ENCODE assay signal across 18 mouse cellular contexts in genomic region chr9:15619020-15619590, GRCm38 (mm10). TPM values are rescaled to one million over a fixed set of nuclear protein-coding genes. Genes with fewer than 3 reads are reported as not detected.
DNase-seq lines count a peak whose midpoint lies in the region; ATAC-seq and TF ChIP-seq lines count a peak whose summit lies in the region.
"Had no signal": no experiment of that assay in that cellular context is flagged by ENCODE, and none has a peak within 500 bp of the region (broad histone marks: within the 10 kb centered on the region; RNA-seq: fewer than 3 reads in every experiment).

No protein-coding gene starts in this region.

- no peak for TF ChIP-seq EP300 in MEL (IDR thresholded peaks at IDR 0.05; ENCODE audit: low read depth in 1 of 2, low read length in 2 of 2)

- H3K36me3 ChIP-seq in kidney, embryonic 15.5 days = no peaks in the 10 kb centered on the region
- H3K36me3 ChIP-seq in MEL (ENCODE audit: control insufficient read depth in 1 of 2, insufficient read depth in 2 of 2, low read length in 2 of 2) = no peaks in the 10 kb centered on the region
- no peaks in the 10 kb centered on the region for H3K36me3 ChIP-seq in embryonic facial prominence, embryonic 12.5 days
- H3K36me3 ChIP-seq in midbrain, embryonic 14.5 days (ENCODE audit: control insufficient read depth, insufficient read depth, low read length) = no peaks in the 10 kb centered on the region
- H3K36me3 ChIP-seq: limb, embryonic 12.5 days; liver, embryonic 15.5 days had no signal

- no peak overlapping the region for H3K27ac ChIP-seq in kidney, embryonic 15.5 days
- H3K27ac ChIP-seq in MEL (ENCODE audit: control insufficient read depth, low read depth, low read length) = no peak overlapping the region
- no peak overlapping the region for H3K27ac ChIP-seq in embryonic facial prominence, embryonic 12.5 days
- H3K27ac ChIP-seq in midbrain, embryonic 14.5 days (replicated peaks; ENCODE audit: low read depth, low read length) = no peak overlapping the region
- H3K27ac ChIP-seq: limb, embryonic 12.5 days; liver, embryonic 15.5 days had no signal

- H3K4me3 ChIP-seq in kidney, embryonic 15.5 days (replicated peaks) = no peak overlapping the region
- no peak overlapping the region for H3K4me3 ChIP-seq in MEL (ENCODE audit: control insufficient read depth in 1 of 2, insufficient read depth in 1 of 2, low read depth in 2 of 2, low read length in 2 of 2)
- no peak overlapping the region for H3K4me3 ChIP-seq in embryonic facial prominence, embryonic 12.5 days
- no peak overlapping the region for H3K4me3 ChIP-seq in midbrain, embryonic 14.5 days (replicated peaks; ENCODE audit: low read depth, low read length)
- H3K4me3 ChIP-seq: limb, embryonic 12.5 days; liver, embryonic 15.5 days; megakaryocyte, embryonic 14.5 days had no signal

- no peak for TF ChIP-seq CTCF in MEL (IDR thresholded peaks at IDR 0.05 in 2 of 3, conservative IDR thresholded peaks at IDR 0.05 in 1 of 3; ENCODE audit: control insufficient read depth in 1 of 3, insufficient read depth in 1 of 3, low read depth in 2 of 3, low read length in 3 of 3, poor library complexity in 1 of 3, severe bottlenecking in 1 of 3)

- peaks cover 19% of the 10 kb centered on the region for H3K4me1 ChIP-seq in kidney, embryonic 15.5 days
- no peaks in the 10 kb centered on the region for H3K4me1 ChIP-seq in MEL (ENCODE audit: control insufficient read depth in 1 of 2, insufficient read depth in 2 of 2, low read length in 2 of 2)
- peaks cover 6% of the 10 kb centered on the region; the same call in 1 of the 2 replicates for H3K4me1 ChIP-seq in embryonic facial prominence, embryonic 12.5 days
- H3K4me1 ChIP-seq in midbrain, embryonic 14.5 days (ENCODE audit: control insufficient read depth, insufficient read depth, low read length) = no peaks in the 10 kb centered on the region
- H3K4me1 ChIP-seq: liver, embryonic 15.5 days; megakaryocyte, embryonic 14.5 days had no signal

- no peaks in the 10 kb centered on the region for H3K27me3 ChIP-seq in kidney, embryonic 15.5 days
- no peaks in the 10 kb centered on the region for H3K27me3 ChIP-seq in MEL (ENCODE audit: control insufficient read depth in 1 of 2, insufficient read depth in 2 of 2, low read length in 2 of 2)
- H3K27me3 ChIP-seq in embryonic facial prominence, embryonic 12.5 days = no peaks in the 10 kb centered on the region
- H3K27me3 ChIP-seq in midbrain, embryonic 14.5 days (ENCODE audit: control insufficient read depth, insufficient read depth, low read length) = no peaks in the 10 kb centered on the region
- H3K27me3 ChIP-seq: liver, embryonic 15.5 days; megakaryocyte, embryonic 14.5 days had no signal

- no peaks in the 10 kb centered on the region for H3K79me2 ChIP-seq in MEL (ENCODE audit: control insufficient read depth, insufficient read depth, low read length, poor library complexity)

- H3K4me2 ChIP-seq in kidney, embryonic 15.5 days = no peak overlapping the region
- no peak overlapping the region for H3K4me2 ChIP-seq in embryonic facial prominence, embryonic 12.5 days (replicated peaks)
- H3K4me2 ChIP-seq in midbrain, embryonic 14.5 days (ENCODE audit: low read length) = no peak overlapping the region
- H3K4me2 ChIP-seq: limb, embryonic 12.5 days; liver, embryonic 15.5 days had no signal

- ATAC-seq in kidney, embryonic 15.5 days (replicated peaks; ENCODE audit: low FRiP score) = peak; percentile 41; the same call in 1 of the 2 replicates
- ATAC-seq in embryonic facial prominence, embryonic 12.5 days (ENCODE audit: insufficient number of reproducible peaks, insufficient read depth, low FRiP score, low TSS enrichment) = 0 out of 2 replicates have a peak, but pooled peaks have one; percentile 32
- no peak for ATAC-seq in midbrain, embryonic 14.5 days (ENCODE audit: low FRiP score, low TSS enrichment)

- no peaks in the 10 kb centered on the region for H3K9me3 ChIP-seq in kidney, embryonic 15.5 days (replicated peaks)
- no peaks in the 10 kb centered on the region; the same call in 1 of the 2 replicates for H3K9me3 ChIP-seq in MEL (replicated peaks; ENCODE audit: insufficient read depth, low read length)
- no peaks in the 10 kb centered on the region for H3K9me3 ChIP-seq in embryonic facial prominence, embryonic 12.5 days
- H3K9me3 ChIP-seq in midbrain, embryonic 14.5 days (ENCODE audit: control insufficient read depth, low read length) = no peaks in the 10 kb centered on the region
- H3K9me3 ChIP-seq: limb, embryonic 12.5 days; liver, embryonic 15.5 days; megakaryocyte, embryonic 14.5 days had no signal

- TF ChIP-seq POLR2A in MEL (IDR thresholded peaks at IDR 0.05; ENCODE audit: control insufficient read depth in 1 of 2, insufficient read depth in 1 of 2, low read depth in 1 of 2, low read length in 2 of 2, poor library complexity in 1 of 2) = no peak

- H3K9ac ChIP-seq in kidney, embryonic 15.5 days = no peak overlapping the region
- H3K9ac ChIP-seq in MEL (ENCODE audit: control insufficient read depth, low read depth, low read length, poor library complexity, severe bottlenecking) = no peak overlapping the region
- H3K9ac ChIP-seq in embryonic facial prominence, embryonic 12.5 days = no peak overlapping the region
- no peak overlapping the region for H3K9ac ChIP-seq in midbrain, embryonic 14.5 days (replicated peaks; ENCODE audit: low read length)
- H3K9ac ChIP-seq: limb, embryonic 12.5 days; liver, embryonic 15.5 days had no signal

- WGBS in kidney, embryonic 15.5 days = 22% methylated on average over 10 of the region's 10 CpGs
- 40% methylated on average over 10 of the region's 10 CpGs for WGBS in embryonic facial prominence, embryonic 12.5 days
- WGBS in midbrain, embryonic 14.5 days = 65% methylated on average over 10 of the region's 10 CpGs

- TF ChIP-seq RAD21 in MEL (IDR thresholded peaks at IDR 0.05; ENCODE audit: low read depth, low read length) = no peak

- no peak for DNase-seq in kidney, postnatal 4 days
- DNase-seq in MEL (ENCODE audit: low read depth, low spot score) (no peak), MN1 (ENCODE audit: low spot score) (no peak), liver (no peak)
- DNase-seq in midbrain, embryonic 14.5 days = peak; percentile 30
- no peak for DNase-seq in cerebellum, adult 11-12 months
- DNase-seq: adrenal gland, postnatal 25 days; cerebellum, postnatal 10 days; heart, adult 18-20 months; layer of hippocampus, postnatal 36 days; lung, postnatal 10 days; thymus, postnatal 14 days had no signal

TF ChIP-seq in MEL, 35 proteins besides CTCF, POLR2A, EP300 and RAD21:
- TF ChIP-seq MAFK (IDR thresholded peaks at IDR 0.05; ENCODE audit: borderline replicate concordance, low read depth, low read length) = peak; percentile 85
- TF ChIP-seq TAL1 (IDR thresholded peaks at IDR 0.05; ENCODE audit: low read length) = no peak
- no peak for TF ChIP-seq NRF1 (IDR thresholded peaks at IDR 0.05; ENCODE audit: insufficient read depth, low read depth, low read length, poor library complexity, severe bottlenecking)
- TF ChIP-seq UBTF (IDR thresholded peaks at IDR 0.05; ENCODE audit: borderline replicate concordance, insufficient read depth, low read depth, low read length) = no peak
TF ChIP-seq in MEL: peak in this region for 1.

RNA-seq across cellular contexts. Expression of gene Deup1, which starts 8.6 kb away (rescaled TPM):
- polyA plus RNA-seq in kidney, embryonic 15.5 days (2015; fragmentation: Nextera tagmentation; extraction: Ambion mirVana) = 0.64 and 0.68 TPM in 2 replicates
- total RNA-seq in MEL (2012; rRNA removed) = not detected in 2 replicates
- polyA plus RNA-seq in MEL (2012; ENCODE audit: insufficient read depth in 1 of 2, insufficient read length in 2 of 2, low read depth in 1 of 2, low replicate concordance in 2 of 2, missing spikeins in 1 of 2) = not detected
- polyA plus RNA-seq in embryonic facial prominence, embryonic 12.5 days (2016; fragmentation: Nextera tagmentation; extraction: Ambion mirVana) = 0.34 and 0.56 TPM in 2 replicates
- polyA plus RNA-seq in midbrain, embryonic 14.5 days (2014; fragmentation: Nextera tagmentation; extraction: Ambion mirVana) = 0.67 and 0.75 TPM in 2 replicates
- total RNA-seq: gastrocnemius, adult 18-20 months had no signal
